Mouse (Mus musculus): ENCODE measurements around the gene Lctl. TPM values are rescaled to one million over a fixed set of nuclear protein-coding genes. Genes with fewer than 3 reads are reported as not detected.
"Not testable (repeated sequence)": the region's sequence is repeated elsewhere in the genome, so short reads cannot be mapped to it uniquely, and the experiment has no call there.

The Lctl gene
- polyA plus RNA-seq, 1 experiment from 2014 or later = 0.12 TPM

GRCm38 (mm10) chr9:64174341-64174740 lies 57.4 kb downstream of the Lctl start:
- no peaks in the 10 kb centered on the region for H3K27me3 ChIP-seq
- H3K36me3 ChIP-seq = peaks cover 40% of the 10 kb centered on the region
- ATAC-seq (ENCODE audit: low FRiP score) = no peak
- no peak overlapping the region for H3K27ac ChIP-seq
- peaks cover 32% of the 10 kb centered on the region for H3K4me1 ChIP-seq (replicated peaks)
- no peaks in the 10 kb centered on the region for H3K9me3 ChIP-seq
- peak overlapping the region; percentile 93 for H3K4me3 ChIP-seq
- peak overlapping the region; percentile 83 for H3K4me2 ChIP-seq
- peak overlapping the region; percentile 88 for H3K9ac ChIP-seq

GRCm38 (mm10) chr9:64174766-64175165 lies 57.8 kb downstream of the Lctl start:
- peak overlapping the region; percentile 93 for H3K4me3 ChIP-seq
- H3K9me3 ChIP-seq = no peaks in the 10 kb centered on the region
- 75% methylated on average over 8 of the region's 8 CpGs for WGBS
- peaks cover 35% of the 10 kb centered on the region for H3K4me1 ChIP-seq (replicated peaks)
- H3K4me2 ChIP-seq = peak overlapping the region; percentile 83
- H3K27ac ChIP-seq = no peak overlapping the region
- H3K9ac ChIP-seq = peak overlapping the region; percentile 39; the same call in 1 of the 2 replicates
- ATAC-seq (ENCODE audit: low FRiP score) = no peak
- H3K36me3 ChIP-seq = peaks cover 40% of the 10 kb centered on the region
- H3K27me3 ChIP-seq = no peaks in the 10 kb centered on the region

GRCm38 (mm10) chr9:64175378-64175777 lies 58.4 kb downstream of the Lctl start:
- ATAC-seq (ENCODE audit: low FRiP score) = no peak
- no peak overlapping the region for H3K9ac ChIP-seq
- WGBS = 92% methylated on average over 11 of the region's 11 CpGs

GRCm38 (mm10) chr9:64178610-64178973 lies 61.6 kb downstream of the Lctl start:
- Histone ChIP-seq H3K4me3 (peak overlapping the region; percentile 59), H3K4me1 (replicated peaks) (peaks cover 33% of the 10 kb centered on the region), H3K27ac (peak overlapping the region; percentile 85), H3K4me2 (peak overlapping the region; percentile 56), H3K9me3 (no peaks in the 10 kb centered on the region), H3K36me3 (peaks cover 66% of the 10 kb centered on the region), H3K9ac (peak overlapping the region; percentile 76; the same call in 1 of the 2 replicates), H3K27me3 (no peaks in the 10 kb centered on the region)
- peak; percentile 65; the same call in 1 of the 2 replicates for ATAC-seq (ENCODE audit: low FRiP score)
- 45% methylated on average over 3 of the region's 3 CpGs for WGBS

More at GRCm38 (mm10) chr9:64175378-64175777, 58.4 kb downstream of the Lctl start:
- Histone ChIP-seq H3K4me2 (no peak overlapping the region), H3K27me3 (no peaks in the 10 kb centered on the region), H3K4me3 (no peak overlapping the region), H3K36me3 (peaks cover 40% of the 10 kb centered on the region), H3K9me3 (no peaks in the 10 kb centered on the region), H3K27ac (no peak overlapping the region), H3K4me1 (replicated peaks) (peaks cover 40% of the 10 kb centered on the region)

- Histone ChIP-seq H3K4me1 (replicated peaks) (peaks cover 30% of the 10 kb centered on the region), H3K9me3 (no peaks in the 10 kb centered on the region), H3K27ac (peak within 1 kb of the TSS; percentile 85), H3K27me3 (no peaks in the 10 kb centered on the region), H3K4me3 (peak within 1 kb of the TSS; percentile 59), H3K4me2 (peak within 1 kb of the TSS; percentile 56), H3K9ac (peak within 1 kb of the TSS; percentile 76), H3K36me3 (peaks cover 68% of the 10 kb centered on the region)
- under 1% methylated on average over 35 of the region's 35 CpGs for WGBS
- ATAC-seq (ENCODE audit: low FRiP score) = peak; percentile 97
Observed at GRCm38 (mm10) chr9:64178974-64179646, 62.2 kb downstream of the Lctl start, which contains the start of gene Snapc5. Gene Snapc5 (plus strand): TSS chr9:64179274.

- 92% methylated on average over 5 of the region's 5 CpGs for WGBS
- H3K27ac ChIP-seq; H3K9ac ChIP-seq; H3K9me3 ChIP-seq; H3K4me3 ChIP-seq; H3K4me2 ChIP-seq; ATAC-seq (ENCODE audit: low FRiP score); H3K27me3 ChIP-seq: not testable (repeated sequence)
- H3K36me3 ChIP-seq = peaks cover 59% of the 10 kb centered on the region
- H3K4me1 ChIP-seq (replicated peaks) = peaks cover 13% of the 10 kb centered on the region
Observed at GRCm38 (mm10) chr9:64183295-64183694, 66.3 kb downstream of the Lctl start.

GRCm38 (mm10) chr9:64184166-64184840 lies 67.4 kb downstream of the Lctl start:
- Histone ChIP-seq H3K27me3 (no peaks in the 10 kb centered on the region), H3K9ac (no peak overlapping the region), H3K27ac (no peak overlapping the region), H3K4me2 (no peak overlapping the region), H3K4me3 (no peak overlapping the region), H3K4me1 (replicated peaks) (peaks cover 8% of the 10 kb centered on the region), H3K36me3 (peaks cover 64% of the 10 kb centered on the region), H3K9me3 (no peaks in the 10 kb centered on the region)
- WGBS = 94% methylated on average over 5 of the region's 5 CpGs
- no peak for ATAC-seq (ENCODE audit: low FRiP score)

Other genes starting within 250 kb of the Lctl start
- gene Smad6, start 95.1 kb upstream of the Lctl start, polyA plus RNA-seq (2015; fragmentation: Nextera tagmentation; extraction: Ambion mirVana) = 2.3 and 2.8 TPM in 2 replicates
- 6.5 and 7.3 TPM in 2 replicates for gene Zwilch, start 56.0 kb downstream of the Lctl start, polyA plus RNA-seq (2015; fragmentation: Nextera tagmentation; extraction: Ambion mirVana)
- 659 and 664 TPM in 2 replicates for gene Rpl4, start 56.2 kb downstream of the Lctl start, polyA plus RNA-seq (2015; fragmentation: Nextera tagmentation; extraction: Ambion mirVana)
- 40.5 and 40.8 TPM in 2 replicates for gene Snapc5, start 62.1 kb downstream of the Lctl start, polyA plus RNA-seq (2015; fragmentation: Nextera tagmentation; extraction: Ambion mirVana)
- gene Uchl4, start 118.1 kb downstream of the Lctl start, polyA plus RNA-seq (2015; fragmentation: Nextera tagmentation; extraction: Ambion mirVana) = 2.9 and 3.1 TPM in 2 replicates
- gene Map2k1, start 136.5 kb downstream of the Lctl start, polyA plus RNA-seq (2015; fragmentation: Nextera tagmentation; extraction: Ambion mirVana) = 51.2 and 52.0 TPM in 2 replicates
- gene Tipin, start 164.4 kb downstream of the Lctl start, polyA plus RNA-seq (2015; fragmentation: Nextera tagmentation; extraction: Ambion mirVana) = 88.3 and 90.3 TPM in 2 replicates
- gene Dis3l, start 224.1 kb downstream of the Lctl start, polyA plus RNA-seq (2015; fragmentation: Nextera tagmentation; extraction: Ambion mirVana) = 20.1 and 21.4 TPM in 2 replicates